Mouse (Mus musculus): Measurements from ENCODE around the gene Sim2.

Gene Sim2

GRCm38 (mm10) chr16:94164236-94164635 is 79.5 kb downstream of the Sim2 start:
- DNase-seq (ENCODE audit: low read depth, low spot score) = no peak

- no peak for DNase-seq (ENCODE audit: low read depth, low spot score)
These were observed 80.2 kb downstream of the Sim2 start for GRCm38 (mm10) chr16:94164978-94165377.

- no peak for DNase-seq (ENCODE audit: low read depth, low spot score)
These were observed 84.2 kb downstream of the Sim2 start for GRCm38 (mm10) chr16:94168655-94169545.

GRCm38 (mm10) chr16:94170218-94170617 is 85.5 kb downstream of the Sim2 start:
- no peak for DNase-seq (ENCODE audit: low read depth, low spot score)

GRCm38 (mm10) chr16:94173361-94173760 is 88.6 kb downstream of the Sim2 start:
- no peak for DNase-seq (ENCODE audit: low read depth, low spot score)

GRCm38 (mm10) chr16:94175366-94175986 is 90.7 kb downstream of the Sim2 start:
- DNase-seq (ENCODE audit: low read depth, low spot score) = no peak
